Comparison of ENCODE assay signal across 10 mouse cellular contexts in the genomic region with DNA sequence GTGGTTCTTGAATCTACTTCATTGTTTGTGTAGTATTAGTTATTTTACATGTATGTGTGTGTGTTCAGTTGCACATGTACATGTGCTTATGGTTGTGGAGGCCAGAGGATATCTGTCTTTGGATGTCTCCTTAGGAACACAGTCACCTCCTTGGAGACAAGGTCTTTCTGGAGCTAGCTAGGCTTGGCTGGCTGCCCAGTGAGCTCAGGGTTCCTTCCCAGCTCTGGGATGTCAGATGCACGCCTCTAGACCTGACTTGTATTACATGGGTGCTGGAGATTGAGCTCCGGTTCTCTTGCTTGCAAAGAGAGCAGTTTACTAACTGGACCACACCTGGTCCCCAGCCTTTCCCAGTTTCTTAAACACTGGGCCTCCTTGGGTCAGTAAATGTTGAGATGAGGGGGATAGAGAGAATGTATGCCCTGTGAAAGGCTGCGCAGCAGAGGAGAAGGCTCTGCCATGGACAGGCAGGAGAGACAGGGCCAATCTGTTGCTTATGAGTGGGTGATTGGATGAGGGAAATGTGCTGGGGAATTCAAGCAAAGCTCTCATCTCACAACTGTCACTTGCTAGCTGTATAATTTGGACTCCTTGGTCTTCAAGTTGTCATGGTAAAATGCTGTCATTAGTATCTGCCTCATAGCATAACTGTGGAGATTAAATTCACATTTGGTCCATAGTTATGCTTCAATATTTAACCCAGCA. TPM values are rescaled to one million over a fixed set of nuclear protein-coding genes. Genes with fewer than 3 reads are reported as not detected.
DNase-seq lines count a peak whose midpoint lies in the region; ATAC-seq and TF ChIP-seq lines count a peak whose summit lies in the region.
"Had no signal": no experiment of that assay in that cellular context is flagged by ENCODE, and none has a peak within 500 bp of the region (broad histone marks: within the 10 kb centered on the region; RNA-seq: fewer than 3 reads in every experiment).

No protein-coding gene starts in this region.

- TF ChIP-seq CTCF in hindbrain, postnatal 0 days (IDR thresholded peaks at IDR 0.05; ENCODE audit: low read depth), result no peak

- no peak overlapping the region for H3K4me3 ChIP-seq in hindbrain, postnatal 0 days (ENCODE audit: low read length)
- no peak overlapping the region for H3K4me3 ChIP-seq in hindbrain, embryonic 12.5 days
- no peak overlapping the region for H3K4me3 ChIP-seq in midbrain, embryonic 16.5 days (ENCODE audit: low read depth, low read length)
- H3K4me3 ChIP-seq: liver, embryonic 15.5 days had no signal

- no peak for ATAC-seq in hindbrain, postnatal 0 days
- ATAC-seq in hindbrain, embryonic 12.5 days (ENCODE audit: low FRiP score), result no peak
- ATAC-seq in midbrain, embryonic 16.5 days, result no peak
- ATAC-seq: Patski had no signal

- no peak overlapping the region for H3K27ac ChIP-seq in hindbrain, postnatal 0 days
- H3K27ac ChIP-seq in hindbrain, embryonic 12.5 days, result no peak overlapping the region
- H3K27ac ChIP-seq in midbrain, embryonic 16.5 days (ENCODE audit: low read length), result no peak overlapping the region
- H3K27ac ChIP-seq: liver, embryonic 15.5 days had no signal

- no peaks in the 10 kb centered on the region for H3K27me3 ChIP-seq in hindbrain, postnatal 0 days (ENCODE audit: insufficient read depth, low read length)
- no peaks in the 10 kb centered on the region for H3K27me3 ChIP-seq in hindbrain, embryonic 12.5 days
- no peaks in the 10 kb centered on the region for H3K27me3 ChIP-seq in midbrain, embryonic 16.5 days (ENCODE audit: control insufficient read depth, insufficient read depth, low read depth, low read length)
- H3K27me3 ChIP-seq: liver, embryonic 15.5 days; Patski had no signal

- no peaks in the 10 kb centered on the region for H3K9me3 ChIP-seq in hindbrain, postnatal 0 days (ENCODE audit: low read length)
- no peaks in the 10 kb centered on the region for H3K9me3 ChIP-seq in hindbrain, embryonic 12.5 days (replicated peaks)
- H3K9me3 ChIP-seq in midbrain, embryonic 16.5 days (replicated peaks; ENCODE audit: control insufficient read depth, low read length, poor library complexity, severe bottlenecking), result no peaks in the 10 kb centered on the region
- H3K9me3 ChIP-seq: liver, embryonic 15.5 days had no signal

- 68% methylated on average over 3 of the region's 3 CpGs for WGBS in hindbrain, postnatal 0 days
- WGBS in hindbrain, embryonic 12.5 days, result 88% methylated on average over 3 of the region's 3 CpGs
- 78% methylated on average over 3 of the region's 3 CpGs for WGBS in midbrain, embryonic 16.5 days

- no peak overlapping the region for H3K4me2 ChIP-seq in hindbrain, postnatal 0 days (ENCODE audit: low read depth, low read length)
- H3K4me2 ChIP-seq in hindbrain, embryonic 12.5 days (replicated peaks), result no peak overlapping the region
- no peak overlapping the region for H3K4me2 ChIP-seq in midbrain, embryonic 16.5 days (ENCODE audit: low read length)
- H3K4me2 ChIP-seq: liver, embryonic 15.5 days had no signal

- H3K36me3 ChIP-seq in hindbrain, postnatal 0 days (ENCODE audit: insufficient read depth, low read length), result no peaks in the 10 kb centered on the region
- no peaks in the 10 kb centered on the region for H3K36me3 ChIP-seq in hindbrain, embryonic 12.5 days
- H3K36me3 ChIP-seq in midbrain, embryonic 16.5 days (ENCODE audit: control insufficient read depth, insufficient read depth, low read length), result no peaks in the 10 kb centered on the region
- H3K36me3 ChIP-seq: liver, embryonic 15.5 days had no signal

- peak; percentile 23 for DNase-seq in hindbrain, postnatal 0 days (ENCODE audit: low spot score)
- DNase-seq in urinary bladder, postnatal 14 days (ENCODE audit: low spot score), result peak; percentile 23
- DNase-seq in urinary bladder, adult 18-20 months (ENCODE audit: low spot score in 2 of 2), result no peak
- peak; percentile 42 to 70 for DNase-seq in kidney, adult 8-10 months
- DNase-seq in spleen, postnatal 14 days (ENCODE audit: low spot score in 2 of 2), result no peak
- DNase-seq: spleen, adult 18-20 months had no signal

- H3K4me1 ChIP-seq in hindbrain, postnatal 0 days (ENCODE audit: insufficient read depth, low read length), result peaks cover 3% of the 10 kb centered on the region
- no peaks in the 10 kb centered on the region for H3K4me1 ChIP-seq in hindbrain, embryonic 12.5 days
- H3K4me1 ChIP-seq in midbrain, embryonic 16.5 days (ENCODE audit: control insufficient read depth, insufficient read depth, low read length), result no peaks in the 10 kb centered on the region
- H3K4me1 ChIP-seq: liver, embryonic 15.5 days had no signal

- no peak overlapping the region for H3K9ac ChIP-seq in hindbrain, postnatal 0 days (replicated peaks; ENCODE audit: low read length)
- H3K9ac ChIP-seq in hindbrain, embryonic 12.5 days, result no peak overlapping the region
- H3K9ac ChIP-seq in midbrain, embryonic 16.5 days (ENCODE audit: low read depth, low read length), result no peak overlapping the region
- H3K9ac ChIP-seq: liver, embryonic 15.5 days had no signal

RNA-seq across cellular contexts. Expression of gene Ror1, which starts 35.3 kb away (rescaled TPM):
- 5.4 and 5.8 TPM in 2 replicates for total RNA-seq in hindbrain, postnatal 0 days (2014; rRNA removed)
- 1.9 and 2.0 TPM in 2 replicates for polyA plus RNA-seq in hindbrain, postnatal 0 days (2015; fragmentation: Nextera tagmentation; extraction: Ambion mirVana)
- polyA plus RNA-seq in hindbrain, embryonic 12.5 days (2016; fragmentation: Nextera tagmentation; extraction: Ambion mirVana), result 9.3 and 9.9 TPM in 2 replicates
- polyA plus RNA-seq in midbrain, embryonic 16.5 days (2015; fragmentation: Nextera tagmentation; extraction: Ambion mirVana), result 0.83 and 0.84 TPM in 2 replicates

Comparison
In these comparisons a context has a peak if more than half of its experiments do, and no peak if none do; other contexts are left out.
1. DNase-seq: peak in hindbrain, postnatal 0 days (single experiment), urinary bladder, postnatal 14 days (single experiment) and kidney, adult 8-10 months (2 of 2); none in urinary bladder, adult 18-20 months (0 of 2) and spleen, postnatal 14 days (0 of 2).